Mouse (Mus musculus) heart, adult 2 months (tissue): ENCODE measurements around the gene Dbndd2. TPM values are rescaled to one million over a fixed set of nuclear protein-coding genes. Genes with fewer than 3 reads are reported as not detected.

ENCODE experiments used
- DNase-seq, 2 experiments: peaks; one replicate each; pipeline ENCODE4 v3.0.0; 2021
- H3K27ac ChIP-seq: fragments of 200-600 bp; 2 replicates; pipeline ENCODE4 v1.8.1; 2022
- H3K27me3 ChIP-seq: fragments of 200-500 bp; 2 replicates; pipeline ENCODE4 v1.6.1; 2012; ENCODE audit warnings: mild to moderate bottlenecking, low read length, inconsistent platforms, mixed read lengths; ENCODE audit not compliant: control insufficient read depth, insufficient read depth
- H3K36me3 ChIP-seq: fragments of 200-500 bp; 2 replicates; pipeline ENCODE4 v1.6.1; 2012; ENCODE audit warnings: low read length, inconsistent platforms; ENCODE audit not compliant: control insufficient read depth, insufficient read depth
- H3K4me1 ChIP-seq: fragments of 200-500 bp; 2 replicates; pipeline ENCODE4 v1.6.1; 2011; ENCODE audit warnings: low read length; ENCODE audit not compliant: control insufficient read depth, insufficient read depth
- H3K4me3 ChIP-seq: fragments of 200-600 bp; 2 replicates; pipeline ENCODE4 v1.8.1; 2022
- H3K79me2 ChIP-seq: fragments of 200-500 bp; replicated peaks from 2 replicates; pipeline ENCODE4 v1.6.1; 2012; ENCODE audit warnings: mild to moderate bottlenecking, inconsistent platforms, low read length, moderate library complexity, mixed read lengths; ENCODE audit not compliant: control insufficient read depth, insufficient read depth
- H3K9ac ChIP-seq: fragments of 200-500 bp; 2 replicates; pipeline ENCODE4 v1.6.1; 2012; ENCODE audit warnings: low read depth, mild to moderate bottlenecking, control low read depth, inconsistent platforms, low read length, mixed read lengths
- CTCF ChIP-seq: fragments of 200-600 bp; IDR thresholded peaks from 2 replicates; pipeline ENCODE4 v1.8.1; 2022; ENCODE audit warnings: antibody characterized with exemption, mild to moderate bottlenecking, moderate library complexity
- EP300 ChIP-seq: fragments of 200-500 bp; IDR thresholded peaks from 2 replicates; pipeline ENCODE4 v1.6.1; 2011; ENCODE audit warnings: low read depth, low read length, control low read depth; ENCODE audit not compliant: insufficient read depth
- POLR2A ChIP-seq: fragments of 200-500 bp; IDR thresholded peaks from 2 replicates; pipeline ENCODE4 v1.6.1; 2011; ENCODE audit warnings: mild to moderate bottlenecking, low read depth, low read length, control low read depth; ENCODE audit not compliant: insufficient read depth
- WGBS: fragments of 180-500 bp; shearing (Covaris S2); methylation state at CpG from one replicate; pipeline ENCODE4 v1.1.7; 2018; 5-methylcytosine and 5-hydroxymethylcytosine counted together
- intact Hi-C: fragments of 180-260 bp; cut with DNase I; formaldehyde crosslinking; loops from one replicate; pipeline ENCODE4 v1.15.1; 2025
- polyA plus RNA-seq: library from polyadenylated mRNA; depleted of rRNA; stranded (reverse); fragments of >200 nt; gene quantifications from 2 replicates; pipeline ENCODE4 v1.2.3, GENCODE M21; 2012
- total RNA-seq, 2 experiments: library from RNA; stranded (reverse); gene quantifications; 2 replicates each; pipeline ENCODE4 v1.2.3; 2021

Gene Dbndd2
- total and polyA plus RNA-seq, 3 experiments, result 8.0 to 17.9 (median 10.3) TPM

GRCm38 (mm10) chr2:164494126-164494525, 8.2 kb downstream of the Dbndd2 start:
- Histone ChIP-seq H3K27me3 (no peaks in the 10 kb centered on the region), H3K4me1 (peaks cover 2% of the 10 kb centered on the region), H3K79me2 (no peaks in the 10 kb centered on the region), H3K4me3 (no peak overlapping the region), H3K36me3 (no peaks in the 10 kb centered on the region), H3K27ac (no peak overlapping the region), H3K9ac (no peak overlapping the region)
- DNase-seq, result no peak
- 46% methylated on average over 2 of the region's 2 CpGs for WGBS
- intact Hi-C loops, result no loop called here
- TF ChIP-seq CTCF (no peak), POLR2A (no peak), EP300 (no peak)

GRCm38 (mm10) chr2:164496331-164496730, 10.4 kb downstream of the Dbndd2 start:
- DNase-seq, result no peak
- H3K4me1 ChIP-seq, result peaks cover 2% of the 10 kb centered on the region
- H3K27me3 ChIP-seq, result no peaks in the 10 kb centered on the region
- H3K9ac ChIP-seq, result no peak overlapping the region
- TF ChIP-seq POLR2A (no peak), EP300 (no peak), CTCF (no peak)
- no peak overlapping the region for H3K27ac ChIP-seq
- no peak overlapping the region for H3K4me3 ChIP-seq
- H3K79me2 ChIP-seq, result no peaks in the 10 kb centered on the region
- intact Hi-C loops, result loop anchor here (2.0 kb wide), 2 partner anchors 36 to 76 kb away; partner anchors contain the start of gene Gm20458
- WGBS, result 45% methylated on average over 1 of the region's 1 CpGs
- H3K36me3 ChIP-seq, result no peaks in the 10 kb centered on the region

- Histone ChIP-seq H3K4me3 (peak within 1 kb of the TSS; percentile 69), H3K9ac (peak within 1 kb of the TSS; percentile 67), H3K27me3 (no peaks in the 10 kb centered on the region), H3K27ac (peak within 1 kb of the TSS; percentile 93), H3K79me2 (no peaks in the 10 kb centered on the region), H3K4me1 (peaks cover 2% of the 10 kb centered on the region), H3K36me3 (no peaks in the 10 kb centered on the region)
- intact Hi-C loops, result loop anchor here (1.0 to 2.0 kb wide), 3 partner anchors 11 to 76 kb away; partner anchors contain the start of genes Dbndd2 and Gm20458
- TF ChIP-seq POLR2A (peak; percentile 90), EP300 (no peak), CTCF (no peak; the same call in 1 of the 2 replicates)
- peak; percentile 91 for DNase-seq
- 4% methylated on average over 43 of the region's 43 CpGs for WGBS
These were observed 11.2 kb downstream of the Dbndd2 start, which contains the start of gene Pigt for GRCm38 (mm10) chr2:164496847-164497690. Pigt (plus strand) TSS chr2:164497520.

- DNase-seq, result no peak
- peak overlapping the region; percentile 93 for H3K27ac ChIP-seq
- intact Hi-C loops, result loop anchor here (1.0 to 2.0 kb wide), 3 partner anchors 11 to 77 kb away; partner anchors contain the start of genes Dbndd2 and Gm20458
- WGBS, result 4% methylated on average over 21 of the region's 21 CpGs
- H3K9ac ChIP-seq, result peak overlapping the region; percentile 67
- H3K4me3 ChIP-seq, result peak overlapping the region; percentile 69
- no peaks in the 10 kb centered on the region for H3K27me3 ChIP-seq
- no peak for TF ChIP-seq POLR2A
- no peak for TF ChIP-seq EP300
- no peak for TF ChIP-seq CTCF
- peaks cover 2% of the 10 kb centered on the region for H3K4me1 ChIP-seq
- H3K79me2 ChIP-seq, result no peaks in the 10 kb centered on the region
- no peaks in the 10 kb centered on the region for H3K36me3 ChIP-seq
These were observed 11.9 kb downstream of the Dbndd2 start for GRCm38 (mm10) chr2:164497691-164498268.

GRCm38 (mm10) chr2:164499317-164499716, 13.4 kb downstream of the Dbndd2 start:
- no peak overlapping the region for H3K9ac ChIP-seq
- no peak for DNase-seq
- TF ChIP-seq CTCF (peak; percentile 25; the same call in 1 of the 2 replicates), POLR2A (no peak)
- intact Hi-C loops, result no loop called here
- H3K27ac ChIP-seq, result no peak overlapping the region
- H3K4me3 ChIP-seq, result no peak overlapping the region
- peaks cover 2% of the 10 kb centered on the region for H3K4me1 ChIP-seq
- H3K79me2 ChIP-seq, result no peaks in the 10 kb centered on the region
- no peaks in the 10 kb centered on the region for H3K27me3 ChIP-seq
- WGBS, result 71% methylated on average over 5 of the region's 5 CpGs
- no peaks in the 10 kb centered on the region for H3K36me3 ChIP-seq
